ENCODE assay signal across 34 mouse cellular contexts in genomic region chr1:169579572-169579971, GRCm38 (mm10). TPM values are rescaled to one million over a fixed set of nuclear protein-coding genes. Genes with fewer than 3 reads are reported as not detected.
"Had no signal": no experiment of that assay in that cellular context is flagged by ENCODE, and none has a peak within 500 bp of the region (broad histone marks: within the 10 kb centered on the region; RNA-seq: fewer than 3 reads in every experiment).

No protein-coding gene starts in this region.

- H3K27me3 ChIP-seq: limb, embryonic 12.5 days; limb, embryonic 13.5 days; limb, embryonic 15.5 days; liver, embryonic 12.5 days; liver, embryonic 13.5 days; liver, embryonic 15.5 days; lung, embryonic 15.5 days; megakaryocyte, embryonic 14.5 days; midbrain, embryonic 12.5 days; midbrain, embryonic 13.5 days; midbrain, embryonic 15.5 days; neural tube, embryonic 12.5 days; neural tube, embryonic 13.5 days had no signal

- H3K9ac ChIP-seq: limb, embryonic 12.5 days; limb, embryonic 13.5 days; limb, embryonic 15.5 days; liver, embryonic 12.5 days; liver, embryonic 13.5 days; liver, embryonic 14.5 days; liver, embryonic 15.5 days; liver, postnatal 0 days; lung, embryonic 14.5 days; lung, embryonic 15.5 days; midbrain, embryonic 12.5 days; midbrain, embryonic 13.5 days; midbrain, embryonic 15.5 days; neural tube, embryonic 12.5 days; neural tube, embryonic 13.5 days had no signal

- DNase-seq: left cerebral cortex, postnatal 4 days; liver; liver, embryonic 13.5 days; liver, postnatal 0 days; lung, adult 18-20 months; lung, adult 2 months; lung, embryonic 14.5 days; lung, postnatal 10 days; lung, postnatal 14 days; lung, postnatal 36 days; lung, postnatal 4 days; midbrain, embryonic 14.5 days had no signal

- H3K9me3 ChIP-seq: limb, embryonic 10.5 days; limb, embryonic 12.5 days; limb, embryonic 13.5 days; limb, embryonic 15.5 days; liver, embryonic 12.5 days; liver, embryonic 13.5 days; liver, embryonic 15.5 days; lung, embryonic 15.5 days; megakaryocyte, embryonic 14.5 days; midbrain, embryonic 10.5 days; midbrain, embryonic 12.5 days; midbrain, embryonic 13.5 days; midbrain, embryonic 15.5 days; neural tube, embryonic 12.5 days; neural tube, embryonic 13.5 days had no signal

- H3K27ac ChIP-seq: limb, embryonic 10.5 days; limb, embryonic 12.5 days; limb, embryonic 13.5 days; limb, embryonic 15.5 days; liver, embryonic 12.5 days; liver, embryonic 13.5 days; liver, embryonic 14.5 days; liver, embryonic 15.5 days; lung, embryonic 15.5 days; macrophage; midbrain, embryonic 10.5 days; midbrain, embryonic 12.5 days; midbrain, embryonic 13.5 days; midbrain, embryonic 15.5 days; neural tube, embryonic 12.5 days; neural tube, embryonic 13.5 days had no signal

- ATAC-seq: liver, embryonic 12.5 days; liver, postnatal 0 days; lung, postnatal 0 days; midbrain, embryonic 13.5 days; midbrain, embryonic 15.5 days; midbrain, embryonic 16.5 days had no signal

- H3K36me3 ChIP-seq: limb, embryonic 10.5 days; limb, embryonic 12.5 days; limb, embryonic 13.5 days; limb, embryonic 15.5 days; liver, embryonic 12.5 days; liver, embryonic 13.5 days; liver, embryonic 15.5 days; lung, embryonic 15.5 days; midbrain, embryonic 10.5 days; midbrain, embryonic 12.5 days; midbrain, embryonic 13.5 days; midbrain, embryonic 15.5 days; neural tube, embryonic 12.5 days; neural tube, embryonic 13.5 days had no signal

- H3K4me3 ChIP-seq: limb, embryonic 10.5 days; limb, embryonic 12.5 days; limb, embryonic 13.5 days; limb, embryonic 15.5 days; liver, embryonic 12.5 days; liver, embryonic 13.5 days; liver, embryonic 15.5 days; lung, embryonic 15.5 days; megakaryocyte, embryonic 14.5 days; midbrain, embryonic 10.5 days; midbrain, embryonic 12.5 days; midbrain, embryonic 13.5 days; midbrain, embryonic 15.5 days; myocyte; neural tube, embryonic 12.5 days; neural tube, embryonic 13.5 days had no signal

- H3K4me2 ChIP-seq: limb, embryonic 12.5 days; limb, embryonic 13.5 days; limb, embryonic 15.5 days; liver, embryonic 11.5 days; liver, embryonic 12.5 days; liver, embryonic 13.5 days; liver, embryonic 15.5 days; lung, embryonic 14.5 days; lung, embryonic 15.5 days; midbrain, embryonic 11.5 days; midbrain, embryonic 12.5 days; midbrain, embryonic 13.5 days; midbrain, embryonic 15.5 days; neural tube, embryonic 12.5 days; neural tube, embryonic 13.5 days had no signal

- H3K4me1 ChIP-seq: limb, embryonic 10.5 days; limb, embryonic 12.5 days; limb, embryonic 13.5 days; limb, embryonic 15.5 days; liver, embryonic 12.5 days; liver, embryonic 13.5 days; liver, embryonic 15.5 days; lung, embryonic 15.5 days; megakaryocyte, embryonic 14.5 days; midbrain, embryonic 13.5 days; midbrain, embryonic 15.5 days; neural tube, embryonic 12.5 days; neural tube, embryonic 13.5 days had no signal

RNA-seq across cellular contexts. Expression of gene Nuf2, which starts 48.3 kb away (rescaled TPM):
- polyA plus RNA-seq: liver, adult 2 months had no signal
